Mouse (Mus musculus): ENCODE data around the gene Rpe.
"Not testable (repeated sequence)": the region's sequence is repeated elsewhere in the genome, so short reads cannot be mapped to it uniquely, and the experiment has no call there.

The Rpe gene

DNA sequence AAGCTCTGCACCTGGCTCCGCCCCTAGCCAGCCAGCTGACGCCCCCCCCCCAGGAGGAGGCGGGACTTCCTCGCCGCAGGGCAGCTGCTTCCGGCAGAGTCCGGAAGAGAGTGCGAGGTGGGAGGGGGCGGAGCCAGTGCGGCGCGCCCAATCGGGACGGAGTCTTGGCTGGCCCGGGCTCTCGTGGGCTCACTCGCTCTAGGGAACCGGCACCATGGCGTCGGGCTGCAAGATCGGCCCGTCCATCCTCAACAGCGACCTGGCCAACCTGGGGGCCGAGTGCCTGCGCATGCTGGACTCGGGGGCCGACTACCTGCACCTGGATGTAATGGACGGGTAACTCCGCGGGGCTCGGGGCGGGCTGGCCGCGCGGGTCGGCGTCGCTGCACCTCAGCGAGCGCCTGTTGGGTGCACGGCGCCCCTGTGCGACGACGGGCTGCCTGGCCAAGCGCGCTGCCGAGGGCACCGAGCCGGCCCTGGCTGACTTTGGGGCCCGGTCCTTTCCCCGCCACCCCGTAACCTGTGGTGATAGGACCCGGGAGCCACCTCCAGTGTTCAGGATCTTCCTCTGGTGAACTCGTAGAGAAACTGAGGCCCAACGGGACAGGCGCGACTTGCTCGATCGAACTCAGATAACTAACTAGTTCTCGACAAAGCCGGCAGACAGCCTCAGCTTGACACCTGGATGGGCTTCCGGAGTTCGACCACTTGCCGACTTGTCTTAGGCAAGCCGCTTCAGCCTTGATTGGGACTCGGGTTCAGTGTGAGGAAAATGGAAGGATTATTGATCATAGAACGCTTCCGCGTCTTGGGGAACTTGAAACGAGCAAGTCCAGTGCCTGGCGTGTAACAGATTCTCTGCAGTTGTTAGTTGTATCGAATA is at the start of gene Rpe:
Rpe (plus strand) TSS at position 139 of the 883 bp plus-strand sequence.
- DNase-seq, result peak; percentile 96

DNA sequence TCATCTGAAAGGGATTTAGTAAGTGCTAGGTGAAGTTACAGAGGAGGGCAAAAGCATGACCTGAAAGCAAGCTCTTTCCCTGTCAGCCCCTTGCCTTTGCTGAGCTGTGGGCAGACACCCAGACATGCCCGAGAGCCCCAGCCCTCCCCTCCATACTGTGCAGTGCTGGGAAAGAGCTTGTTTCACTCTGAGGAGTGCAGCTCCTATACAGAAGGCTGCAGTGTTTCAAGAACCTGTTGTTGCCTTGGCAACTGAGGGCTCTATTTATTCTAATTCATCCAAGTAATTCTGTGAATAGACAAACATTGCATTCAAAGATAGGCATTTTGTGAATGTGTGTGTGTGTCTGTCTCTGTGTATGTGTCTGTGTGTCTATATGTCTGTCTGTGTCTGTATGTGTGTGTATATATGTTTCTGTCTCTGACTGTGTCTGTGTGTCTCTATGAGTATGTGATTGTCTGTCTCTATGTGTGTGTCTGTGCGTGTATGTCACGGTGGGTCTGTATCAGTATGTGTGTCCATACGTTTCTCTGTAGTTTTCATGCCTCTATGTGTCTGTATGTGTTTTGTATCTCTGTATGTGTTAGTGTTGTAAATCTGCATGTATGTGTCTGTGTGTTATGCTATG is 45.4 kb upstream of the Rpe start:
- DNase-seq, result no peak

DNA sequence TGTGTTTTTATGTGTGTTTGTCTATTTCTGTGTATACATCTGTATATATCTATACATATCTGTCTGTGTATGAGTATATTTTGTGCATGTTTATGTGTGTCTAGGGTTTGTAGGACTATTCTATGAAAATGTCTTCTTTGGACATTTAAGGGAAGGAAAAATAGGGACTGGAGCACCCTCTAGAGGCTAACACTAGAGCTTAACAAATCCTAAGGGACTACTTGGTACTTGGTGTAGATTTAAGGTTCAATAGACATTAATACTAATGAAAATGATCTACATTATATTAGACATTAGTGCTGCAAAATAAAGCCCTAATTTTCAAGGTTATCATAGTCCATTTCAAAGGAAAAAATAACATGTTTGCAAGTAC is 44.9 kb upstream of the Rpe start:
- no peak for DNase-seq

DNA sequence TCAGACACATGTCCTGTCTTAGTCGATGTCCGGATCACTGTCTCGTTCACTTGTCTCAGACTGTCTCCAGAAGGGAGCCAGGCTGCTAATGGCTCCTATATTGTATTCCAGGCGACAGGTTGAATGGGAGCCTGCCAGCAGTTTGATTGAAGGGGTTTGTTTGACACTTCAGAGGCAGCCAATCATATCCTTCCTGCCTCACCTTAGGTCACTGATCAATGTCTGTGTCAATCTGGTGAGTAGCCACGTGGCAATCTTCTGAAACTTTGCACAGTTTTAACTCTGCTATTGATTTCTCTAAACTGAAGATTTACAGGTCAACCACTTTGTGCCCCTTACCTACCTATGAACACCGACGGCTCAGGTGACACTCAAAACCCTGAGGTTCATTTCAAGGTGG is 29.2 kb upstream of the Rpe start:
- no peak for DNase-seq

DNA sequence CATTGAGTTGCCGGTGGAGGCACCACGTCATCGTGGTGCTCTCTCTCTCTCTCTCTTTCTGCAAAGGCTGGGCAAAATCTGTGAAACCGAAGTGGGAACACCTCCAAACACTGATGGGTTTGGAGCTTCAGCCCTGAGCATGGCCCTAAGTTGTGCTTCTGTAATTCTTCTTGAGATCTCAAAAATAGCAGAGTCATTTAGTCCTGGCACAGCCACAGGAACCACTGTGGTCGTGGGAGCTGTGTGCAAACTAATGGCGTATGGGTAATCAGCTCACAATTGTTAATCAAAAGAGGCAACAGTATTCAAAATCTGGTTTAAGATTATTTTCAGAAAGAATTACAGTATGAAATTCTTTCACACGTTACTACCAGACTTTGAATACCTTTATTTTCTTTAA is 27.8 kb upstream of the Rpe start:
- DNase-seq, result no peak

DNA sequence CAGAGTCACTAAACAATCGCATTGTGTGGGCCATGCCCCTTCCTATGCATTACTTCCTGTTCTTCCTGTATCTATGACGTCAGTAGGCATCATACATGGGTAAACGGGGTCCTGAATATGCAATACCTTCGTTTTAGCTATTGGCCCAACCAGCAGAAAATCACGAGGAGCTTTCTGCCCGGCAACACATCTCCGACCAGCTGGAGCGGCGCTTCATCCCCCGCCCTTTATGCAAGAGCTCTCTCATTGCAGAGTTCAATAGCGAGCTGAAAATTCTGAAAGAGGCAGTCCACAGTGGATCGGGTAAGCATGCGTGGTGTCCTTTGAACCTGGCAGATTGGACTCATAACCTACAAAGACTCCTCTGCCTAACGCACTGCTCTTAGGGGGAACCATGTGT is 22.7 kb upstream of the Rpe start:
- DNase-seq, result no peak

DNA sequence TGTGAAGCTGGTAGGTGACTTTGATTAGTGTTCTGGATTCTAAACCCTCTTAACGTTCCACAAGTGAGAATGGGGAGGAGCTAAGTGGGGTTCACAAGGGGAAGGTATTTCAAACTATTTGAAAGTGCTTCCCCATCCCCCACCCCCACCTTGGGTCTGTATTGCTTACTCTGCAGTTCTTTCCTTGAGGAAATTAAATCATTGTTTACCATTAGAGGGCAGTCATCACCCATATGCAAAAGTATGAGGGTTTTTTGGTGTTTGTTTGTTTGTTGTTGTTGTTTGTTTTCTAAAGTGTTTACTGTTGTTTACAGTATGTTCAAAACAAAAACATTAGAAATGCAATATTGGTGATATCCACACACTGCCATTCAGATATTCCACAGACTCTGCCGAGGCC is 22.0 kb upstream of the Rpe start:
- DNase-seq, result no peak

DNA sequence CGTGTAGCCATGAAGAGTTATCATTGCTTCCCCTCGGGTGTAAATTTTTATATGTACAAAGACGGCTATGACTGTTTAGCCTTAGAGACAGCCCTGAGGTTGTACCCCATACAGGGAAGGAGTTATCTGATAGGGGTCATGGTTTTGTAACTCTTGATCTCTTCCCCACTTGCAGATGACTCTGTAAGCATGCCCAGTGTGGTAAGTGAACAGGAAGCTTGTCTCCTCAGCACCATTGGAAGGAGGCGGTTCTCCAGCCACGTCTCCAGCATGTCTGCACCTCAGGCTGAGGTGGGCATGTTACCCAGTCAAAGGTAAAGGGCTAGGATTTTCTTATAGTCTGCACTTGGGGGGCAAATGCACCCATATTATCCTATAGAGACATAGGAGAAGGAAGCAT is 17.7 kb upstream of the Rpe start:
- DNase-seq, result no peak

DNA sequence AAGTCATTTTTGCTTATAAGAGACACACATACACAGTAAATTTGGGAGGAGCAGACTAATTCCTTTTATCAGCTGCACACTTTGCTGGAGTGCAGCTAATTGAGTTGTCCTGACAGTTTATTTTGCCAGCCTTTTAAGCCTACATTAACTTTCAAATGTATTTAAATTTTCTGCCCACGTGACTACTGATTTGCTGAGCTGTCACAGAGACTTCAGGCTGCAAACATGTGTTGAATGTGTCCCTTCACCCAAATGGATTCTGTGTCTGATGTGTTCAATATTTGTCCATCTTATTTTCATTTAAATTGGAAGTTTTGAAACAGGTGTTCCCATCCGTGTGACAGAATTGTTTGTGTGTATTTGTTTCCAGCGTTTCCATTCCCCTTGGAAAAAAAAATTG is 8.9 kb upstream of the Rpe start:
- no peak for DNase-seq

DNA sequence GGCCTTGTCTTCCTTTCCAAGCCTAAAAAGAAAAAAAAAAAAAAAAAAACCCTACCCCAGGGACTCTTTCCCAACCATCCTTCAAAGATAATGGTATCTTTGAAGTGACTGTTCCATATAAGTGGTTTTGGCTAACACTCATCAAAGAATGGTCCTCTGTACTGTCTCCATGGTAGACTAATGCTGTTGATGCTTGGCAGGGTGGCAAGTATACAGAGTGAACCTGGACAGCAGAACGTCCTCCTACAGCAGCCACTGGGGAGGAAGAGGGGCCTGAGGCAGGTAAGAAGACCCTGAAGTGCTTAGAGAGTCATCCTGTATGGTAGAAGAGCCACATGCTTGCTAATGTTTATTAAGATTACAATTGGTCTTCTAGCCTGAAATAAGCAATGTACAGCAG is 8.3 kb upstream of the Rpe start:
- no peak for DNase-seq

DNA sequence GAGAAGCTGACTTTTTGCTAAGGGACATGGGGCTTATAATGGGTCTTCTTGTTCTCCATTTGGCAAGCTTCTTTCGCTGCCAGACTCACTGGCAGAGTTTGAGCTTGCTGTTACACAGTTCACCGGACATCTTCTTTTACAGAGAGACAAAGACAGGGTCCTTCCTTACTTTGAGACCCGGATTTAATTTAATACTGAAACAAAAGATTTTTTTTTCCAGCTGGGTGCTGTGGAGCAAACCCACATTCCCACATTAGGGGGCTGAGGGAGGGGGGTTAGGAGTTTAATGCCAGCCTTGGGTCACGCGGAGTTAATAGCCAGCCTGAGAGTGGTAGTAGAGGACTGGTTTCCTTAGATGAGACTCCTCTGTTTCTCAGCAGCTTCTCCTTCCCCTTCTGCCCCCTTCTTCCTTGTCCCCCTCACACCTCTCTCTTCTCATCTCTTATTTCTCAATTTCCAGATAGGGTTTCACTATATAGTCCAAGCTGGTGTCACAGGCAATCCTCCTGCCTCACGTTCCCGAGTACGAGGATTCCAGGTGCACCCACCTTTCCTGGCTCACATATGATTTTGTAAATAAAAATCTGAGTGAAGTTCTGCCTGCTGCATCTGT is 7.7 kb upstream of the Rpe start:
- DNase-seq, result no peak

DNA sequence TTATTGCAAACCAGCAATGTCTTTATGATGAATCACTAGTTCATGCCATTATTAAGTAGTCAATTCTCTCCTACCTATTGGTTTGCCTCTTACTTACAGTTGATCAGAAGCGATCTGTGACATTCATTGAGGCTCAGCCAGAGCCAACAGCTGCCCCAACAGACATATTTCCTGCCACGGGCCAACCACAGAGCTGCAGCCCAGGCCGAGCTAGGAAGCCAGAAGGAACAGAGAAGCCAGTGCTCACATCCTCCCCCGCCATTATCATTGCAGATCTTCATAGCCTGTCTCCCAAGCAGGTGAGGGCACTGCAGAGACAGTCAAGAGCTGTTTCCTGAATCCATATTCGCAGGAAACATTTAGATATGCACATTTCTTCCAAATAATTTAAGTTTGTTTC is 6.4 kb upstream of the Rpe start:
- peak; percentile 25 for DNase-seq

DNA sequence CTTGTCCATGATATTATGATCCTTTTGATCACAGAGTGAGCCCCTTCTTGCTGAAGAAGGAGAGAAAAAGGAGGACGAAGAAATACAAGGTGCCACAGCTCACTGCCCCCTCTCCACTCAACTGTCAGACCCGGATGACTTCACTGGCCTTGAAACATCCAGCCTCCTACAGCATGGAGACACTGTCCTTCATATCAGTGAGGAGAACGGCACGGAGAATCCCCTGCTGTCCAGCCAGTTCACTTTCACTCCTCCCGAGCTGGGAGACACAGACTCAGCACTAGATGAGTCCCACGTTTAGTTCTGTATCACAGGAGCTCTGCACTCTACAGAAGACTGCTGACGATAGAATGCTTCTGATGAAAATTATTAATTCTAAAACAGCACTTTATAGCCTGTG is 5.3 kb upstream of the Rpe start:
- DNase-seq, result no peak

DNA sequence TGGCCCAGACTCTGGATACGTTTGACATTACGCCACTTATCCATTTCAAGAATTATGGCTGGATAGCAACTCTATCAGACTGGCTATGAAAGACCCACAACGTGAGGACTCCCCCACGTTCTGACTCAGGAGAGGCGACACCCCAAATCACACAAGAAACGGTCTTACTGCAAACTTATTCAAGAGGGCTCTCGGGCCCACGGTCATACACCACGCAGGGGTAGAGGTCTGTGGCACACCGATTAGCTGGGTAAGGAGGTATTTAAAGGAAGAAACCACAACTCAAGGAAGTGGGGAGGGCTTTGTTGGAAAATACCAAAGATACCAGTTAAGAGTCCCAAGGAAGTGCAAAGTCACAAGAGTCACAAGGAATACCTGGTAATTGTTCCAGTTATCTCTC is 1.0 kb upstream of the Rpe start:
- DNase-seq, result not testable (repeated sequence)

DNA sequence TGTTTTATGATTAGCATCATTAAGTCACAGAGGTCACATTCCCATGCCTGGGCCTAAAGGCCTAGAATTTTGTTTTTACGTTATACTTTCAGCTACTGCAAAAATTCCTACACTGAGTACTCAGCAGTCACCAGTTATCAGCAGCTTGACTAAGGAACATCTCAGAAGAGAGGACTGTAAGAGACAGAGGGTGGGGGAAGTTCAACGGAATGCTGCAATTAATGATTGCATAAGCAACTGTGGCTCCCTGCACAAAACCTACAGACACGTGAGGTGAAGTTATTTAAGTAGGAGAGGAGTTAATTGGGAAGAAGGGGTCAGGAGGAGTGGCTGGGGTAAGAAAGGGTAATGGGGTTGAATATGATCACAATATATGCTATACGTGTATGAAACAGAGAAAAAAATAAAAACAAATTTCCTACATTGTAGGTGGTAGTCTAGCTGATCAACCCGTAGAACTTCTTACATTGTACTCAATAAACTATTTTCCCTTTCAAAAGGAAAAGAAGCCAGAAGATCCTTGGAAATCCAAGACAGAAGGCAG is 410 bp upstream of the Rpe start:
- DNase-seq, result no peak

DNA sequence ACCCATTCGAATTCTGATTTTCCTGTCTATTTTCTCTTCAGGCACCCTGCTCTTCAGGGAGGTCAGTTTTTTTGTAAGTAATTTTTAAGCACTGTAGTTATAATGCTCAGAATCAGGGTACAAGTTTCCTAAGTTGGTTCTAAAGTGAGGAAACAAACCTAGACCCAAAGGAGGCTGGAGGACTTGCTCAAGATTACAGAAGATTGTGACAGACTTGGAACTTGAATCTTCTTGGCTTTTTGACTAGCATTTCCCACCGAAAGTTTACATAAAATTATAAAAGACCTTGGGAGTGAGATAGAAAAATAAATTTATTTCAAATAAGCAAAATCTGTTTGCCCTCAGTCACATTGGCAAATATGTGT is 927 bp downstream of the Rpe start:
- DNase-seq, result no peak

DNA sequence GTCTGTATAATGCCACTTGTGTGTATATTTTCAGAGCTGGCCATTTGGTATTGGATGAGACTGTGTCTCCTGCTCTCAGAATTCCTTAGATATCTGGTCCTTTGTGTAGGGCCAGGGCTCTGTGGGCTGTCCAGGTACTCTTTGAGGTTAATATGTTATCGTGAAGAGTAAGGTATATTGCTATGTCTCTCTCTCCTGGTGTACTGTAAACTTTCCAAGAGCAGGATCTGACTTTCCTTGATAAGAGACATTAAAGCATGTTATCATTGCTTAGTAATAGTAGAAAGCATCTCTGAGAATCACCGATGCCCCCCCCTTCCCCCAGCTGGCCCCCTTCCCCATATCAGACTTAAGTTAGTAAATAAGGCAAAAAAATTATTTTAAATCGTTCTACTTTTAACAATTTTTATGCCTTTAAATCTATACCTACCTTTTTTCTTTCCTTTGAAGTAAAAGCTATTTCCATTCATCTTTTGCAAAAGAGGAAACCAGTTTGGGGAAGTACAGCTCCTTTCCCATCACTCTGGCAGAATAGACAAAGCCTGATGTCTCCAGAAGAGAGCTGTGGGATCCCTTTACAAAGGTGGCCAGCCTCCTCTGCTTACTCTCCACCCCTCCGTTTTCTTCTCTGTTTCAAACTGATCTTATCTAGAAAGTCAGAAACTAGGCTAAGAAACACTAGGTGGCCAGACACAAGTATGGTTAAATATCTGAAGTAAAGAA is 2.2 kb downstream of the Rpe start:
- DNase-seq, result no peak

DNA sequence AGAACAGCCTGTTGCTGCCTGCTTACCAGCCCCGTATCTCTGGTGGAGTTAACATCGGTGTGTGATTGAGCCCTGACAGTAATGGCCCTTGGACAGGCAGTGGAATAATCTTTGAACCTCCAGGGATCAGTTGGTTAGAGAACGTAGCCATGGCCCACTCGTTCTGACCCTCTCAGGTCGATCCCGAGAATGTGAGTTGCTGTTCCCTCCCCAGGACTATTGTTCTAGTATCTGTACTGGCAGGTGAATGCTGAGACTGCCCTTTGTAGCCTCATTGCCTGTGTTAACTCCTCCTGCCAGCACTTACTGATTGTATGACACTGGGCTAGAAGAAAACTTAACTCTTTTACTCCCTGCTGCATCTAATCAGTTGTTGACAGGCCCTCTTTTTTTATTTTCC is 3.9 kb downstream of the Rpe start:
- no peak for DNase-seq

DNA sequence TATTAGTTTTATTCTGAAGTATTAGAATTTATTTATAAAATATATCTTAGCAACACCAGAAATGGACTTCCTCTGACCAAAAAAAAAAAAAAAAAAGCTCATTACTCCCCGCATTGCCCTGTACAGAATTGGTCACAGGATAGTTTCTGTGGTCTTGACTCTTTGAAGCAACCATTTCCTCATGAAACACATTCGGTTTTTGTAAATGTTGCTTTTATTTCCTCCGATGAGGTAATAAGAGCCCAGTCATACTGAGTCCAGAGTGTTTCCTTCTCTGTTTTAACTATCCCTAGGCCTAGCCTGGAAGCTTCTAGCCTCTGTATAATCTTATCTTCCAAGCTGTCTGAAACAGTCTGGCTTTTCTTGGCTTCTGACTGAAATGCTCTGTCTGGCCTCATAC is 12.2 kb downstream of the Rpe start:
- no peak for DNase-seq

DNA sequence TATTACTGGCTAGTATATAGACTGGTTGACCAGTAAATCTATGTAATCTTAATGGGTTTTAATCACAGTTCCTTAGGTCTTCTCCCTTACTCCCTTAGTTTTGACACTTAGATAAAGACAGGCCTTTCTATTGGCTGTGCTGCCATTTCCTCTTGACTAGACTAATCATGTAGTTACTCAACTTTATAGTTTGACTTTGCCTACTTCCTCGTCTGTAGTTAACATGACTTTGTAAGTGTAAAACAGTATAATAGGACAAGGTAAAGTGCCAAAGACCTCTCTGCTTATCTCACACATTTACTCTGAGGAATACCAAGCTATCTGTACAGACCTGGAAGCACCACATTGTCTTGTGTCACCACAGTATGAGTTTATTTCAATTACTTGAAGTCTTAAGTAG is 29.9 kb downstream of the Rpe start:
- no peak for DNase-seq

DNA sequence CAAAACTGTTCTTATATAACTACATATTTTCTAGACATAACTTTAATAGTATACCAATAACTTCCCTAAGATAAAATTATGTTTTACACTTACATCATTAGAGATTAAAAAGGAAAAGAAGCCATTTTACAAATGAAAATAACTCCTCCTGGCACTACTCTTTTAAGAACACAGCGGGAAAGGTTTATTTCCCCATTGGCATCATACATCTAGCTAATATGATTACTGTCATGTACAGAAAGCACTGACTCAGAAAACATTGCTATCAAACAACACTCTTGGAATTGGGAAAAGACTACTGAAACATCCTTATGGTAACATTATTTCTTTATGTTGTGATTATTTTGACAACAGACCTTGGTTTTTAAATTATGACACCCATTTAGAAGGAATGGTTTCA is 68.1 kb downstream of the Rpe start:
- DNase-seq, result no peak
